Mouse (Mus musculus) ES-E14 (cell line): Measurements from ENCODE around the gene Tmem128.

Source experiments
- CHD2 ChIP-seq: IDR thresholded peaks from 2 replicates; pipeline ENCODE4 v1.6.1; 2014; ENCODE audit warnings: mild to moderate bottlenecking, low read depth, low read length, inconsistent platforms
- HCFC1 ChIP-seq: IDR thresholded peaks from 2 replicates; pipeline ENCODE4 v1.6.1; 2012; ENCODE audit warnings: low read length, inconsistent platforms, borderline replicate concordance; ENCODE audit not compliant: insufficient read depth
- MAFK ChIP-seq: IDR thresholded peaks from 2 replicates; pipeline ENCODE4 v1.6.1; 2014; ENCODE audit warnings: mild to moderate bottlenecking, low read depth, low read length, inconsistent platforms; ENCODE audit not compliant: insufficient read depth
- ZC3H11A ChIP-seq: IDR thresholded peaks from 2 replicates; pipeline ENCODE4 v1.6.1; 2012; ENCODE audit warnings: low read depth, mild to moderate bottlenecking, inconsistent platforms, low read length, borderline replicate concordance
- ZNF384 ChIP-seq: IDR thresholded peaks from 2 replicates; pipeline ENCODE4 v1.6.1; 2012; ENCODE audit warnings: low read depth, low read length, inconsistent platforms

DNA sequence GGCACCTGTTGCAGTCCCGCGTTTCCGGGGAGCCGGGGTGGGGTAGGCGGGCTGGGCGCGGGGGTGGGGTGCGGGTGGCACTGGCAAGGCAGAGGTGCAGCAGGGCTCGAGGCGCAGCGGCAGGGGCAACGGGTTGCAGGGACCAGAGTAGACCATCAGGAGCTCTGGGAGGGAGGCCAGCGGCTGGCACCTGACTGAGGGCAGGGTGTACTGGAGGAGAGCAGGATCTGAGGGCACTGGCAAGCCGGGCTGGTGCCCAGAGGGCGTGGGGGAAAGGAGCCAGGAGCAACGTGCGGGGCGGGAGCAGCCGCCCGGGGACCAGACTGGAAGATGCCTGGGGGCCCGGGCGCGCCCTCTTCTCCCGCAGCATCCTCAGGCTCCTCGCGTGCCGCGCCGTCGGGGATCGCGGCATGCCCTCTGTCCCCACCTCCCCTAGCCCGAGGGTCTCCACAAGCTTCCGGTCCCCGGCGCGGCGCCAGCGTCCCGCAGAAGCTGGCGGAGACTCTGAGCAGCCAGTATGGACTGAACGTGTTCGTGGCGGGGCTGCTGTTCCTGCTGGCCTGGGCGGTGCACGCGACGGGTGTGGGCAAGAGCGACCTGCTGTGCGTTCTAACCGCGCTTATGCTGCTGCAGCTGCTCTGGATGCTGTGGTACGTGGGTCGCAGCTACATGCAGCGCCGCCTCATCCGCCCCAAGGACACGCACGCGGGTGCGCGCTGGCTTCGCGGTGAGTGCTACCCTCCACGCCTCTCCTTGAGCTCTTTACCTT lies 17.3 kb downstream of the Tmem128 start:
- TF ChIP-seq ZNF384 (no peak), ZC3H11A (no peak), MAFK (no peak), CHD2 (no peak), HCFC1 (no peak)
